Mouse (Mus musculus) liver, postnatal 0 days (tissue): ENCODE measurements at regions not wholly inside any gene's neighbourhood (a gene's known extent, or its start where the extent isn't known, plus 50 kb on each side); places are given as distances from the start of the nearest gene placed in this dataset.

Experiments
- ATAC-seq: fragments of 200-750 bp; cut with Nextera tagmentation; 2 replicates; pipeline ENCODE4 v1.8.0; 2017; ENCODE audit warnings: mild to moderate bottlenecking, moderate library complexity
- DNase-seq: peaks from one replicate; pipeline ENCODE4 v3.0.0-alpha.2; 2016
- H3K27ac ChIP-seq: fragments of 300-500 bp; sonication (generic); 2 replicates; pipeline ENCODE4 v1.5.1; 2014; ENCODE audit warnings: antibody characterized with exemption, moderate library complexity, mild to moderate bottlenecking, low read depth
- H3K27me3 ChIP-seq: fragments of 300-500 bp; sonication (generic); 2 replicates; pipeline ENCODE4 v1.6.1; 2014; ENCODE audit warnings: low read length, control low read depth, mixed read lengths; ENCODE audit not compliant: insufficient read depth
- H3K36me3 ChIP-seq: fragments of 300-500 bp; sonication (generic); replicated peaks from 2 replicates; pipeline ENCODE4 v1.6.1; 2014; ENCODE audit warnings: mild to moderate bottlenecking, control low read depth, low read length, moderate library complexity, mixed read lengths; ENCODE audit not compliant: insufficient read depth
- H3K4me1 ChIP-seq: fragments of 300-500 bp; sonication (generic); 2 replicates; pipeline ENCODE4 v1.6.1; 2014; ENCODE audit warnings: antibody characterized with exemption, mild to moderate bottlenecking, control low read depth; ENCODE audit not compliant: insufficient read depth
- H3K4me2 ChIP-seq: fragments of 300-500 bp; sonication (generic); 2 replicates; pipeline ENCODE4 v1.6.1; 2014; ENCODE audit warnings: low read depth, mild to moderate bottlenecking, low read length, moderate library complexity, mixed read lengths
- H3K4me3 ChIP-seq: fragments of 300-500 bp; sonication (generic); 2 replicates; pipeline ENCODE4 v1.5.1; 2014; ENCODE audit warnings: low read depth, low read length
- H3K9ac ChIP-seq: fragments of 300-500 bp; sonication (generic); replicated peaks from 2 replicates; pipeline ENCODE4 v1.6.1; 2014; ENCODE audit warnings: mild to moderate bottlenecking, moderate library complexity
- H3K9me3 ChIP-seq: fragments of 300-500 bp; sonication (generic); 2 replicates; pipeline ENCODE4 v1.6.1; 2016; ENCODE audit warnings: mild to moderate bottlenecking, control low read depth, low read length, mixed read lengths
- CTCF ChIP-seq: sonication (generic); IDR thresholded peaks from 2 replicates; pipeline ENCODE4 v1.5.1; 2016; ENCODE audit warnings: antibody characterized with exemption, low read depth
- EP300 ChIP-seq: IDR thresholded peaks from 2 replicates; pipeline ENCODE4 v1.6.1; 2016; ENCODE audit warnings: antibody characterized with exemption, low read depth, mild to moderate bottlenecking
- WGBS: fragments of 180-500 bp; shearing (Covaris S2); extraction: QIAGEN DNeasy Blood & Tissue Kit; methylation state at CpG from one replicate; pipeline ENCODE4 v1.1.7; 2014; ENCODE audit not compliant: insufficient replicate concordance; 5-methylcytosine and 5-hydroxymethylcytosine counted together

- Histone ChIP-seq H3K27ac (no peak overlapping the region), H3K27me3 (no peaks in the 10 kb centered on the region), H3K4me3 (no peak overlapping the region), H3K4me2 (no peak overlapping the region), H3K9me3 (no peaks in the 10 kb centered on the region), H3K4me1 (no peaks in the 10 kb centered on the region), H3K9ac (no peak overlapping the region), H3K36me3 (peaks cover 20% of the 10 kb centered on the region; the same call in 1 of the 2 replicates)
- ATAC-seq (no peak), DNase-seq (no peak)
- WGBS = 74% methylated on average over 6 of the region's 6 CpGs
- TF ChIP-seq CTCF = no peak
- no peak for TF ChIP-seq EP300
Observed at GRCm38 (mm10) chr13:119333915-119334314, 94.5 kb upstream of the Paip1 start.

GRCm38 (mm10) chr13:119337861-119338260 is 90.5 kb upstream of the Paip1 start:
- peaks cover 20% of the 10 kb centered on the region; the same call in 1 of the 2 replicates for H3K36me3 ChIP-seq
- ATAC-seq (no peak), DNase-seq (no peak)
- H3K4me2 ChIP-seq = no peak overlapping the region
- no peaks in the 10 kb centered on the region for H3K4me1 ChIP-seq
- no peak overlapping the region for H3K9ac ChIP-seq
- H3K9me3 ChIP-seq = no peaks in the 10 kb centered on the region
- TF ChIP-seq CTCF (no peak), EP300 (no peak)
- H3K27ac ChIP-seq = no peak overlapping the region
- whole genome bisulfite sequencing = 84% methylated on average over 5 of the region's 5 CpGs
- H3K4me3 ChIP-seq = no peak overlapping the region
- H3K27me3 ChIP-seq = no peaks in the 10 kb centered on the region

GRCm38 (mm10) chr13:119339016-119339415 is 89.4 kb upstream of the Paip1 start:
- WGBS = 71% methylated on average over 5 of the region's 5 CpGs
- H3K9me3 ChIP-seq = no peaks in the 10 kb centered on the region
- no peak for ATAC-seq
- no peak overlapping the region for H3K27ac ChIP-seq
- TF ChIP-seq CTCF = no peak
- TF ChIP-seq EP300 = no peak
- H3K27me3 ChIP-seq = no peaks in the 10 kb centered on the region
- no peak overlapping the region for H3K4me2 ChIP-seq
- H3K4me1 ChIP-seq = no peaks in the 10 kb centered on the region
- no peak for DNase-seq
- no peak overlapping the region for H3K4me3 ChIP-seq
- no peak overlapping the region for H3K9ac ChIP-seq
- peaks cover 23% of the 10 kb centered on the region; the same call in 1 of the 2 replicates for H3K36me3 ChIP-seq

- no peak for ATAC-seq
- Histone ChIP-seq H3K4me3 (no peak overlapping the region), H3K27ac (no peak overlapping the region), H3K36me3 (peaks cover 22% of the 10 kb centered on the region; the same call in 1 of the 2 replicates), H3K27me3 (no peaks in the 10 kb centered on the region), H3K4me2 (no peak overlapping the region), H3K9me3 (no peaks in the 10 kb centered on the region), H3K4me1 (no peaks in the 10 kb centered on the region), H3K9ac (no peak overlapping the region)
- no peak for DNase-seq
- TF ChIP-seq CTCF = no peak
- TF ChIP-seq EP300 = no peak
- 86% methylated on average over 11 of the region's 11 CpGs for WGBS
Observed at GRCm38 (mm10) chr13:119339762-119340161, 88.6 kb upstream of the Paip1 start.

- H3K36me3 ChIP-seq = peaks cover 20% of the 10 kb centered on the region; the same call in 1 of the 2 replicates
- no peak overlapping the region for H3K9ac ChIP-seq
- H3K4me2 ChIP-seq = no peak overlapping the region
- H3K4me3 ChIP-seq = no peak overlapping the region
- no peaks in the 10 kb centered on the region for H3K9me3 ChIP-seq
- no peaks in the 10 kb centered on the region for H3K4me1 ChIP-seq
- H3K27ac ChIP-seq = no peak overlapping the region
- DNase-seq = peak; percentile 69
- ATAC-seq = peak; percentile 62
- TF ChIP-seq CTCF (peak; percentile 86), EP300 (no peak)
- 36% methylated on average over 2 of the region's 2 CpGs for WGBS
- no peaks in the 10 kb centered on the region for H3K27me3 ChIP-seq
Observed at GRCm38 (mm10) chr13:119341833-119342232, 86.6 kb upstream of the Paip1 start.

DNA sequence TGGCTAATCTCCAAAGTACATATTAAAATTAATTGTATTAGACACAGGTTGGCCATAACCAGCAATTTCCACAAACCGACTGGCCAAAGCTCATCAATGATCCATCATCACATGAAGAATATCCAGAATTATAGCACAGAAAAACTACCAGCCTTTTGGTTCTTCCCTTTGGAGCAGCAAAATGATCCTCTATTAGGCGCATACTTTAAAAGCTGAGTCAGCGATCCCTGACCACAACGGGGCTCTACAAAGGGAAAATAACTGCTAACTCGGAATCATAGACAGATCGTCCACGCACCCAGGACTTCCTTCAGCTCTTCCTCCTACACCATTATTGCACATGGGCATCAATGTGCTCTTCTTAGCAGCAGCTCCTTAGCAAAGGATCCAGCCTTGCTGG is 85.6 kb upstream of the Paip1 start:
- Histone ChIP-seq H3K36me3 (peaks cover 17% of the 10 kb centered on the region; the same call in 1 of the 2 replicates), H3K9me3 (no peaks in the 10 kb centered on the region), H3K4me1 (no peaks in the 10 kb centered on the region), H3K27me3 (no peaks in the 10 kb centered on the region), H3K9ac (no peak overlapping the region), H3K27ac (no peak overlapping the region), H3K4me3 (no peak overlapping the region), H3K4me2 (no peak overlapping the region)
- TF ChIP-seq CTCF (no peak), EP300 (no peak)
- WGBS = 83% methylated on average over 7 of the region's 7 CpGs
- DNase-seq (no peak), ATAC-seq (no peak)

DNA sequence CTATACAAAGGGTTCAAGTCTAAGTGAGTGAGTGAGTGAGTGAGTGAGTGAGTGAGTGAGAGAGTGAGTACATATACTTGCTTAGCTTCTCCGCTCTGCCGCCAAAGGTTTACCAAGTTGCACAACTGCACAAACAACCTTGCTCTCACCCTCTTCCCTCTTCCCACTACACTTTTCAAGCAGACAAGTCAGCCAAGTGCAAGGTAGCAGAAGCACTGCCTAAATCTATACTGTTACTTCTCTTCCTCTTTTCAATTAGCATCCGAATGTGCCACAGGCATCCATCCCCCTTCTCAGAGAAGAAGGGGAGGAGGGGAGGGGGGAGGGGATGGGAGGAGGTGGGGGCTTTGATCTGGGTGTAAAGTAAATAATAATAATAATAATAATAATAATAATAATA is 80.4 kb upstream of the Paip1 start:
- Histone ChIP-seq H3K27ac (no peak overlapping the region), H3K36me3 (peaks cover 21% of the 10 kb centered on the region), H3K4me2 (no peak overlapping the region), H3K27me3 (no peaks in the 10 kb centered on the region), H3K9ac (no peak overlapping the region), H3K4me3 (no peak overlapping the region), H3K4me1 (no peaks in the 10 kb centered on the region), H3K9me3 (no peaks in the 10 kb centered on the region)
- WGBS = 75% methylated on average over 3 of the region's 3 CpGs
- no peak for ATAC-seq
- TF ChIP-seq EP300 (no peak), CTCF (no peak)
- no peak for DNase-seq
